Mouse (Mus musculus): ENCODE data around the gene Tgif1. TPM values are rescaled to one million over a fixed set of nuclear protein-coding genes. Genes with fewer than 3 reads are reported as not detected.
"Not testable (repeated sequence)": the region's sequence is repeated elsewhere in the genome, so short reads cannot be mapped to it uniquely, and the experiment has no call there.

The Tgif1 gene
- polyA plus RNA-seq, 1 experiment from 2014 or later: 19.6 TPM

DNA sequence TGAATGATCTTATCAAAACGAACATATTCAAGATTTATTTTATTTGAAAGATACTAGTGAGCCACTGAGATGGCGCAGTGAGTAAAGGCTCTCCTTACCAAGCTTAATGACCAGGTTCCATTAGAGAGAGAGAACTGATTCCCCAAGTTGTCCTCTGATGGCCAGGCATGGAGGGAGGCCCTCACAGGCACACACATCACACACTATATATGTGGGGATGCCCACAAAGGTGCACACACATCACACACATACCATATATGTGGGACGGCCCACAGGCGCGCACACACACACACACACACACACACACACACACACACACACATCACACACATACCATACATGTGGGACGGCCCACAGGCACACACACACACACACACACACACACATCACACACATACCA, 15.9 kb downstream of the Tgif1 start:
- not testable (repeated sequence) for ATAC-seq (replicated peaks; ENCODE audit: insufficient number of reproducible peaks, insufficient read depth, low FRiP score, low read depth); H3K4me2 ChIP-seq; H3K9me3 ChIP-seq (replicated peaks); H3K27me3 ChIP-seq; H3K4me3 ChIP-seq; H3K9ac ChIP-seq; H3K27ac ChIP-seq; H3K36me3 ChIP-seq
- 92% methylated on average over 5 of the region's 6 CpGs for WGBS
- H3K4me1 ChIP-seq (replicated peaks): peaks cover 13% of the 10 kb centered on the region

DNA sequence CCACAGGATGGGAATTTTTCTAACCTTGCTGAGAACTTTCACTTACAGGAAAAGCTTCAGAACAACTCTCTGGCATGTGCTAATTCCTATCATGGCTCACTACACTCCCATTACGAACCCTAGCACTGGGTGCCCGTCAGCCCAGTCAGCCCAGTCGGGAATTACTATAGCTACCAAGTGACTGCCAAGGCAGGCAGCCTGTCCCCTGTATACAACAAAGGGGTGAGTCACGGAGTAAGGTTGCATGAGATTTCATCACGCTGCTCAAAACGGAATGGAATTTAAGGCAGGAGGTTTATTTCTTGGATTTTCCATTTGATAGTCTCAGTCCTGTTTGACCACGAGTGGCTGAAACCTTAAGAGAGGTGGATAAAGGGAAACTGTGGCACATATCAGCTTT, 16.5 kb downstream of the Tgif1 start:
- ATAC-seq (replicated peaks; ENCODE audit: insufficient number of reproducible peaks, insufficient read depth, low FRiP score, low read depth): no peak
- 72% methylated on average over 7 of the region's 7 CpGs for WGBS
- Histone ChIP-seq H3K36me3 (no peaks in the 10 kb centered on the region), H3K4me3 (no peak overlapping the region), H3K27me3 (peaks cover 5% of the 10 kb centered on the region), H3K4me1 (replicated peaks) (peaks cover 13% of the 10 kb centered on the region), H3K4me2 (no peak overlapping the region), H3K27ac (no peak overlapping the region), H3K9me3 (replicated peaks) (no peaks in the 10 kb centered on the region), H3K9ac (no peak overlapping the region)

DNA sequence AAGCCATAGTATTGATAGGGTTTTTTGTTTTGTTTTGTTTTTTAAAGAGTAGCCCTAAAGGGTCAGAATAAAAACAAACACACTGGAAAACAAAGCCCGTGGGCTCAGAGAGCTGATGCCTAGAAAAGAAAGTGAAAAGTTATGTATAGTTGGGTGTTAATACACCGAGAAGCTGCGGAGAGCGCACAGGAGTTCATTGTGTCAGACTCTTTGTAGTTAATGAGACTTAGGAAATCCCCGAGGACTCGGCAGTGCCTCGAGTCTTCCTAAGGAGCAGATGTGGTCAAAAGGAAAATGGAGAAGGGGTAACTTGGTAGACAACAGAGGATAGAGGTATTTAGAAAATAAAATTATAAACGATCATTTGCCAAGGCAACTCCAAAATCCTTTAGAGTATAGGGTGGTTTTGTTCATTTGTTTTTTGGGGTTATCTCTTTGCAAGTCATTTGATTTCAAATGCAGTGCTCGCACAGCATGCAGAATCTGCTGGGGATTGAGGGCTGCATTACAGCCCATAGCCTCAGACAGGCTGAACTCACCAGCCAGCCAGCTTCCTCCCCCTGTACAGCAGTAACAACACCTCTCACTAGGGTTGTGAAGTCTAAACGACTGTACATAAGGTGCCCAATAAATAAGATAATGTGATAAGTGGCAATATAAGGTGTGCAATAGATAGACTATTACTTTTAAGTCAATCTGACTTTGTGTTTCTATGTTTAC, 18.1 kb downstream of the Tgif1 start:
- Histone ChIP-seq H3K4me2 (peak overlapping the region; percentile 91), H3K27me3 (peaks cover 5% of the 10 kb centered on the region), H3K4me3 (peak overlapping the region; percentile 52), H3K36me3 (no peaks in the 10 kb centered on the region), H3K9ac (peak overlapping the region; percentile 43), H3K27ac (no peak overlapping the region), H3K9me3 (replicated peaks) (no peaks in the 10 kb centered on the region), H3K4me1 (replicated peaks) (peaks cover 13% of the 10 kb centered on the region)
- ATAC-seq (replicated peaks; ENCODE audit: insufficient number of reproducible peaks, insufficient read depth, low FRiP score, low read depth): no peak
- WGBS: 8% methylated on average over 10 of the region's 10 CpGs

DNA sequence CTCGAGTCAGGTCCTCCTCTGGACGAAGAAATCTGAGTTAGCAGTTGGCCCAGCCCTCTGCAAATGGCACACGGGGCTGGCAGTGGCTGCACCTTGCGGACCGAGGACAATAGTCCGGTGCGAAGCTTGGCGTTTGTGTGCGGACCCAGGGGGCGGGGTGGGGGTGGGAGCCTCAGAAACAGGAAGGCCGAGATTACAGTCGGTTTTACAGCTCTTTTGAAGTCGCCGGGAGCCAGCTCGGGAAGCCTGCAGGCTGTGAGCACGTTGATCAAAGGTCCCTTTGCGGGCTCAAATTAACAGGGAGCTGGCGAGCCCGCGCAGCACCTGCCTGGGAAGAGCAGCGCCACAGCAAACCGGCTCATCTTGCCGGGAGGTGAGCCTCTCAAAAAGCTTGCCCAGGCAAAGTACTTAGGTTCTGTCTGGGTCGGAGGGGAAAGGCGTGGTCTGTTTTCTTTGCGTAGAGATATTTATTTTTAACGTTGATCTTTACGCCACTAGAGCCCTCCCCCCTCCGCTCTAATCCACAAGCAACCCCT, 18.8 kb downstream of the Tgif1 start:
- ATAC-seq (replicated peaks; ENCODE audit: insufficient number of reproducible peaks, insufficient read depth, low FRiP score, low read depth): no peak
- no peaks in the 10 kb centered on the region for H3K9me3 ChIP-seq (replicated peaks)
- H3K4me3 ChIP-seq: peak overlapping the region; percentile 52
- H3K27ac ChIP-seq: no peak overlapping the region
- under 1% methylated on average over 29 of the region's 29 CpGs for WGBS
- H3K4me1 ChIP-seq (replicated peaks): peaks cover 13% of the 10 kb centered on the region
- no peaks in the 10 kb centered on the region for H3K36me3 ChIP-seq
- H3K27me3 ChIP-seq: peaks cover 5% of the 10 kb centered on the region
- peak overlapping the region; percentile 91 for H3K4me2 ChIP-seq
- H3K9ac ChIP-seq: peak overlapping the region; percentile 43

- H3K27ac ChIP-seq: no peak overlapping the region
- no peak overlapping the region for H3K4me2 ChIP-seq
- H3K4me1 ChIP-seq (replicated peaks): peaks cover 13% of the 10 kb centered on the region
- peaks cover 5% of the 10 kb centered on the region for H3K27me3 ChIP-seq
- no peak; the same call in 1 of the 2 replicates for ATAC-seq (replicated peaks; ENCODE audit: insufficient number of reproducible peaks, insufficient read depth, low FRiP score, low read depth)
- no peak overlapping the region for H3K4me3 ChIP-seq
- no peak overlapping the region for H3K9ac ChIP-seq
- H3K36me3 ChIP-seq: no peaks in the 10 kb centered on the region
- WGBS: 76% methylated on average over 9 of the region's 9 CpGs
- H3K9me3 ChIP-seq (replicated peaks): no peaks in the 10 kb centered on the region
Measured at GRCm38 (mm10) chr17:70832544-70832943, 20.8 kb downstream of the Tgif1 start.

DNA sequence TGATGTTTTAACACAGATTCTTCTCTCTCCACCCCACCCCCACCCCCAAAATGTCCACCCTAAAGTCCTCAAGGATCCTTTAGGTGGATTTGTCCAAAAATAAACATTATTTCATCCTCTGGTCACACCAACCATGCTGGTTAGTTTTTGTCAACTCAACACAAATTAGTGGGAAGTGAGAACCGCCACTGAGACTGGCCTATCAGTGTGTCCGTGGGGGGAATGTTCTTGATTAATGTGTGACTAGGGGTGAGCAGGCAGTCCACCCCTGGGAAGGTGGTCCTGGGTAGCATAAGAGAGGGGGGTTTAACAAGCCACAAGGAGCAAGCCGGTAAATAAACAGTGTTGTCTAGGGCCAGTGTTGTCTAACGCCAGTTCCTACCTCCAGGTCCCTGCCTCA, 21.8 kb downstream of the Tgif1 start:
- H3K9ac ChIP-seq: no peak overlapping the region
- peaks cover 5% of the 10 kb centered on the region for H3K27me3 ChIP-seq
- no peak overlapping the region for H3K4me2 ChIP-seq
- ATAC-seq (replicated peaks; ENCODE audit: insufficient number of reproducible peaks, insufficient read depth, low FRiP score, low read depth): no peak
- H3K4me1 ChIP-seq (replicated peaks): peaks cover 13% of the 10 kb centered on the region
- H3K36me3 ChIP-seq: no peaks in the 10 kb centered on the region
- 69% methylated on average over 4 of the region's 4 CpGs for WGBS
- H3K27ac ChIP-seq: no peak overlapping the region
- no peaks in the 10 kb centered on the region for H3K9me3 ChIP-seq (replicated peaks)
- no peak overlapping the region for H3K4me3 ChIP-seq

DNA sequence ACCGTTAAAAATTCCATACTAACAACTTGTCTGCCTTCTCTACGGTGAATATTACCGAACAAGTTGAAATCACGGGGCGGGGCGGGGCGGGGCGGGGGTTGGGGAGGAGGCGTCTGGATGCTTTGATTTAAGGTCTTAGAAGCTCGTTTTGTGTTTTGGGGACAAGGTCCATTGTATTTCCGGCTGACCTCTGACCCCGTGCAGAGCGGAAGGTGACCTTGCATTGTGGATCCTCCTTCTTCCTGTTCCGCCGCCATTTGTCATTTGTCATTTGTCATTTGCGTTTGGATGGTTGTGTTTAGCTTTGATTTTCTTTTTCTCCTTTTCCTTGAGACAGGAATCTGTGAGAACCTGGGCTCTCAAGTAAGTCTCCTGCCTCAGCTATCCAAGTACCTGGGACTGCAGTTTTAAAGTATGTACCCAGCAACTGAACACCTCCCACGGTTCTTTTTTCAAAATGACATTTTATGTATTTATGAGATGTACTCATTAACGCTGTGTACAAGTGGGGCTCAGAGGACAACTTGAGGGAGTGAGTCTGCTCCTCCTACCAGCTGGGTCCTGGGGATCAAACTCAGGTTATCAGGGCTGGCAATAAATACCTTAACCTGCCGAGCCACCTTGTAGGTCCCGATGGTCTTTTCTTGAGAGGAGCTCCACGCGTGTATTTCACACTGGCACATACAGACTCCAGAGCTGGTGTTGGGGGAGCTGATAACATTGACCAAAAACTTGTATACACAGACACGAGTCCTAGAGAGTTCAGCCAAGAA, 23.2 kb downstream of the Tgif1 start:
- Histone ChIP-seq H3K27me3 (peaks cover 5% of the 10 kb centered on the region), H3K4me3 (no peak overlapping the region), H3K4me2 (no peak overlapping the region), H3K9me3 (replicated peaks) (no peaks in the 10 kb centered on the region), H3K27ac (no peak overlapping the region), H3K4me1 (replicated peaks) (peaks cover 10% of the 10 kb centered on the region), H3K9ac (no peak overlapping the region), H3K36me3 (no peaks in the 10 kb centered on the region)
- ATAC-seq (replicated peaks; ENCODE audit: insufficient number of reproducible peaks, insufficient read depth, low FRiP score, low read depth): no peak
- 84% methylated on average over 23 of the region's 23 CpGs for WGBS

DNA sequence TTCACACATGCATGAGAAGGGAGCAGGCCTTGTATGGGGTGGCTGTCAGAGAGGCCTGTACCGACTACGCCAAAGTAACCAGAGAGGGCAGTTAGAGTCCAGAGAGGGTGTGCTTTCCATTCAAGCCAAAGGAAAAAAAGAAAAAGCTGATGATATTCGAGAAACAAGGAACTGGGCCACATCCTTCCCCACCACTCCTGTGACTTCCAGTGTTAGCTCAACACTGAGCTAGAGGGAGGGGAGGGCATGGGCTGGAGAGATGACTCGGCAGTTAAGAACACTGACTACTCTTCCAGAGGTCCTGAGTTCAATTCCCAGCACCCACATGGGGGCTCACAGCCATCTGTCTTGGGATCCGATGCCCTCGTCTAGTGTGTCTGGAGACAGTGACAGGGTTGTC, 24.1 kb downstream of the Tgif1 start:
- no peaks in the 10 kb centered on the region for H3K9me3 ChIP-seq (replicated peaks)
- H3K27me3 ChIP-seq: peaks cover 5% of the 10 kb centered on the region
- WGBS: 81% methylated on average over 6 of the region's 6 CpGs
- peaks cover under 1% of the 10 kb centered on the region for H3K4me1 ChIP-seq (replicated peaks)
- no peaks in the 10 kb centered on the region for H3K36me3 ChIP-seq
- H3K9ac ChIP-seq: no peak overlapping the region
- H3K4me3 ChIP-seq: no peak overlapping the region
- no peak overlapping the region for H3K27ac ChIP-seq
- ATAC-seq (replicated peaks; ENCODE audit: insufficient number of reproducible peaks, insufficient read depth, low FRiP score, low read depth): no peak
- no peak overlapping the region for H3K4me2 ChIP-seq

DNA sequence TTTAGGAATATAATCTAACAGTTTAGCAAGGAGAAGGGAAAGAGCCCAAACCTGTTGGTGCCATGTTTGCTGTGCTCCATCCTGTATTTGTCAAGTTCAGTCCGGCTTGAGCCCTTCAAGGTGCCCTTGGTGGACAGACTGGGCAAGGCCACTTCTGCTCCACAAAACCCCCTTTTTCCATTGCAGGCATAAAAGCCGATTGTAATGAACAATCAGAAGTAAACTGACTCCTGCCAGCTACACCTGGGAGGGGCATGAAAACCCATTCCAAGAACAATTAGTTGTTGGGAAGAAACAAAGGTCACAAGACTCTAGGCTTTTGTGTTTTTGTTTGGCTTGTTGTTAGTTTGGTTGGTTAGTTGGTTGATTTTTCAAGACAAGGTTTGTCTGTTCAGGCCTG, 24.8 kb downstream of the Tgif1 start:
- no peaks in the 10 kb centered on the region for H3K9me3 ChIP-seq (replicated peaks)
- no peaks in the 10 kb centered on the region for H3K4me1 ChIP-seq (replicated peaks)
- ATAC-seq (replicated peaks; ENCODE audit: insufficient number of reproducible peaks, insufficient read depth, low FRiP score, low read depth): no peak
- peaks cover 3% of the 10 kb centered on the region for H3K27me3 ChIP-seq
- H3K27ac ChIP-seq: no peak overlapping the region
- H3K9ac ChIP-seq: no peak overlapping the region
- no peak overlapping the region for H3K4me3 ChIP-seq
- no peaks in the 10 kb centered on the region for H3K36me3 ChIP-seq
- WGBS: 78% methylated on average over 2 of the region's 2 CpGs
- no peak overlapping the region for H3K4me2 ChIP-seq

GRCm38 (mm10) chr17:70828180-70828528, 25.2 kb downstream of the Tgif1 start:
- Histone ChIP-seq H3K4me3 (no peak overlapping the region), H3K27me3 (no peaks in the 10 kb centered on the region; the same call in 1 of the 2 replicates), H3K4me2 (no peak overlapping the region), H3K9ac (no peak overlapping the region), H3K4me1 (replicated peaks) (no peaks in the 10 kb centered on the region), H3K9me3 (replicated peaks) (no peaks in the 10 kb centered on the region), H3K27ac (no peak overlapping the region), H3K36me3 (no peaks in the 10 kb centered on the region)
- ATAC-seq (replicated peaks; ENCODE audit: insufficient number of reproducible peaks, insufficient read depth, low FRiP score, low read depth): no peak
- 77% methylated on average over 4 of the region's 4 CpGs for WGBS

- H3K4me1 ChIP-seq (replicated peaks); ATAC-seq (replicated peaks; ENCODE audit: insufficient number of reproducible peaks, insufficient read depth, low FRiP score, low read depth); H3K4me2 ChIP-seq; H3K9me3 ChIP-seq (replicated peaks); H3K4me3 ChIP-seq; H3K27ac ChIP-seq; H3K9ac ChIP-seq; H3K27me3 ChIP-seq; H3K36me3 ChIP-seq: not testable (repeated sequence)
- 82% methylated on average over 11 of the region's 11 CpGs for WGBS
Measured at GRCm38 (mm10) chr17:70827463-70828179, 25.7 kb downstream of the Tgif1 start.

Measured in heart, embryonic 15.5 days (tissue).